Mouse (Mus musculus): ENCODE results near the gene Rsrp1. TPM values are rescaled to one million over a fixed set of nuclear protein-coding genes. Genes with fewer than 3 reads are reported as not detected.

The Rsrp1 gene
- polyA plus RNA-seq, 1 experiment: 541 TPM

- TF ChIP-seq POLR2A (IDR thresholded peaks at IDR 0.05; ENCODE audit: borderline replicate concordance, extremely low read depth, insufficient read depth, insufficient read length, poor library complexity, severe bottlenecking) (peak; percentile 42; the same call in 1 of the 2 replicates), CTCF (IDR thresholded peaks at IDR 0.05; ENCODE audit: borderline replicate concordance, extremely low read depth, insufficient read depth, insufficient read length) (no peak)
- peak; percentile 77 for DNase-seq (ENCODE audit: low read depth)
Observed at GRCm38 (mm10) chr4:134922925-134923244, 507 bp upstream of the Rsrp1 start.

GRCm38 (mm10) chr4:134924019-134924741 lies 788 bp downstream of the Rsrp1 start:
- TF ChIP-seq POLR2A (IDR thresholded peaks at IDR 0.05; ENCODE audit: borderline replicate concordance, extremely low read depth, insufficient read depth, insufficient read length, poor library complexity, severe bottlenecking): no peak
- no peak for TF ChIP-seq CTCF (IDR thresholded peaks at IDR 0.05; ENCODE audit: borderline replicate concordance, extremely low read depth, insufficient read depth, insufficient read length)
- DNase-seq (ENCODE audit: low read depth): peak; percentile 47

GRCm38 (mm10) chr4:134925206-134925605 lies 1.8 kb downstream of the Rsrp1 start:
- no peak for DNase-seq (ENCODE audit: low read depth)
- no peak for TF ChIP-seq CTCF (IDR thresholded peaks at IDR 0.05; ENCODE audit: borderline replicate concordance, extremely low read depth, insufficient read depth, insufficient read length)
- no peak for TF ChIP-seq POLR2A (IDR thresholded peaks at IDR 0.05; ENCODE audit: borderline replicate concordance, extremely low read depth, insufficient read depth, insufficient read length, poor library complexity, severe bottlenecking)

GRCm38 (mm10) chr4:134927815-134928463 lies 4.5 kb downstream of the Rsrp1 start:
- TF ChIP-seq CTCF (IDR thresholded peaks at IDR 0.05; ENCODE audit: borderline replicate concordance, extremely low read depth, insufficient read depth, insufficient read length) (no peak), POLR2A (IDR thresholded peaks at IDR 0.05; ENCODE audit: borderline replicate concordance, extremely low read depth, insufficient read depth, insufficient read length, poor library complexity, severe bottlenecking) (no peak)
- no peak for DNase-seq (ENCODE audit: low read depth)

- DNase-seq (ENCODE audit: low read depth): no peak
- TF ChIP-seq CTCF (IDR thresholded peaks at IDR 0.05; ENCODE audit: borderline replicate concordance, extremely low read depth, insufficient read depth, insufficient read length) (no peak), POLR2A (IDR thresholded peaks at IDR 0.05; ENCODE audit: borderline replicate concordance, extremely low read depth, insufficient read depth, insufficient read length, poor library complexity, severe bottlenecking) (no peak)
Observed at GRCm38 (mm10) chr4:134928464-134928836, 5.1 kb downstream of the Rsrp1 start.

GRCm38 (mm10) chr4:134929536-134929935 lies 6.1 kb downstream of the Rsrp1 start:
- DNase-seq (ENCODE audit: low read depth): no peak
- TF ChIP-seq POLR2A (IDR thresholded peaks at IDR 0.05; ENCODE audit: borderline replicate concordance, extremely low read depth, insufficient read depth, insufficient read length, poor library complexity, severe bottlenecking): no peak
- TF ChIP-seq CTCF (IDR thresholded peaks at IDR 0.05; ENCODE audit: borderline replicate concordance, extremely low read depth, insufficient read depth, insufficient read length): no peak

- TF ChIP-seq CTCF (IDR thresholded peaks at IDR 0.05; ENCODE audit: borderline replicate concordance, extremely low read depth, insufficient read depth, insufficient read length): no peak
- no peak for TF ChIP-seq POLR2A (IDR thresholded peaks at IDR 0.05; ENCODE audit: borderline replicate concordance, extremely low read depth, insufficient read depth, insufficient read length, poor library complexity, severe bottlenecking)
- no peak for DNase-seq (ENCODE audit: low read depth)
Observed at GRCm38 (mm10) chr4:134930190-134930589, 6.8 kb downstream of the Rsrp1 start.

- TF ChIP-seq POLR2A (IDR thresholded peaks at IDR 0.05; ENCODE audit: borderline replicate concordance, extremely low read depth, insufficient read depth, insufficient read length, poor library complexity, severe bottlenecking): 0 out of 2 replicates have a peak, but pooled peaks have one; percentile 30
- TF ChIP-seq CTCF (IDR thresholded peaks at IDR 0.05; ENCODE audit: borderline replicate concordance, extremely low read depth, insufficient read depth, insufficient read length): no peak
- DNase-seq (ENCODE audit: low read depth): peak; percentile 99
Observed at GRCm38 (mm10) chr4:134930684-134931481, 7.5 kb downstream of the Rsrp1 start, which contains the start of gene Syf2. TSS of gene Syf2 (plus strand) at chr4:134930898.

- peak; percentile 82 for DNase-seq (ENCODE audit: low read depth)
- no peak for TF ChIP-seq CTCF (IDR thresholded peaks at IDR 0.05; ENCODE audit: borderline replicate concordance, extremely low read depth, insufficient read depth, insufficient read length)
Observed at GRCm38 (mm10) chr4:134937240-134938176, 14.1 kb downstream of the Rsrp1 start.

- no peak for DNase-seq (ENCODE audit: low read depth)
- TF ChIP-seq CTCF (IDR thresholded peaks at IDR 0.05; ENCODE audit: borderline replicate concordance, extremely low read depth, insufficient read depth, insufficient read length) (no peak), POLR2A (IDR thresholded peaks at IDR 0.05; ENCODE audit: borderline replicate concordance, extremely low read depth, insufficient read depth, insufficient read length, poor library complexity, severe bottlenecking) (no peak)
Observed at GRCm38 (mm10) chr4:134939900-134940299, 16.5 kb downstream of the Rsrp1 start.

Data from brain, embryonic 14.5 days (tissue).